Mouse (Mus musculus) adrenal gland, postnatal 36 days (tissue): Measurements from ENCODE around the gene Tuba3b. TPM values are rescaled to one million over a fixed set of nuclear protein-coding genes. Genes with fewer than 3 reads are reported as not detected.
A peak's percentile ranks its signal among the peaks of the same experiment; 100 is the strongest.

ENCODE experiments used
- DNase-seq, 2 experiments: peaks; one replicate each; pipeline ENCODE4 v3.0.0; 2021; ENCODE audit warnings: mixed read lengths in 1 of 2
- long read RNA-seq, 2 experiments: library from polyadenylated mRNA; stranded (forward); transcript quantifications; one replicate each; pipeline ENCODE4 v2.0.0; 2021; ENCODE audit warnings: borderline sequencing depth in 2 of 2
- total RNA-seq, 2 experiments: library from RNA; stranded (reverse); gene quantifications; 2 replicates each; pipeline ENCODE4 v1.2.3; 2021

The Tuba3b gene
- total RNA-seq: not detected
- long read RNA-seq, experiment 1: 0 reads
- long read RNA-seq, experiment 2: 0 reads

DNA sequence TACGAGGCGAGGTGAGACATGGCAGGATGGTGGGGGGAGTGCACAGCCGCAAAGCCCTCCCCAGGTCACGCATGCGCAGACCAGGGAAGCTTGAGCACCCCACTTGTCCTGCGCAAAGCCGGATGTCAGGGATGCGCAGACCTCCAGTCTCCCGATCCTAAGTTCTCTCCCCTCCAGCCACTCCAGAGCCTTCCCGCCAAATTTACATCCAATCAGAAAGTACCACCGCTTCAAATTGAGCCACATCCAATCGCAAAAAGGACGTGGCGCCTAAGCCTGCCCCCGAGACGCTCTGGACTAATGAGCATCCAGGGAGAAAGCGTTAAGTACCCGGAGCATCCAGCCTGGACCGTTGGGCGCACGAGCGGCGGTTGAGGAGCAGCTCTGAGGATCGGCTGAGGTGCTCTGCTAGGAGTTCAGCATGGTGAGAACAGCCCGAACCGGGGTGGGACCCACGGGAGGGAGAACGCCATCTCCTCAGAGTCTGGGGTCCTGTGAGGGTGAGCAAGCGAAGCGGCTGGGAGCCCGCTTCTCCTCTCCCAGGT lies at the start of gene Tuba3b:
Gene Tuba3b (plus strand): TSS at position 92 of the 545 bp plus-strand sequence.
- DNase-seq: no peak

DNA sequence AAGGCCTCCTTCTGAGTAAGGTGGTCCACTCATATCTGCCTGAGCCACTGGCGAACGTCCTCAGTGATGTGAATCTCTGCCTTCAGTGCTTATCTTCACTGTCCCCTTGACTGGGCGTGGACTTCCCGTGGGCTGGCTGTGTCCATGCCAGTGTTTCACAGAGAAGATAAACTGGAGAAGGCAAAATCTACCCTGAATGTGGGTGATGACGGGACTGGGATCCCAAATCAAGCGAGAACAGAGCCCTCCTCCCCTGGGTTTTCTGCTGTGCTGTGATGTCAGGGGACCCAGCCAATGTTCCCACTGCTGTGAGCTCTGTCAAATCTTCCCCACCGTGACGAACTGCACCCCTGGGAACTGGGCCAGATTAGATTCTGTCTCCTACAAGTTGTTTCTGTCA lies 48.3 kb upstream of the Tuba3b start:
- DNase-seq: no peak

DNA sequence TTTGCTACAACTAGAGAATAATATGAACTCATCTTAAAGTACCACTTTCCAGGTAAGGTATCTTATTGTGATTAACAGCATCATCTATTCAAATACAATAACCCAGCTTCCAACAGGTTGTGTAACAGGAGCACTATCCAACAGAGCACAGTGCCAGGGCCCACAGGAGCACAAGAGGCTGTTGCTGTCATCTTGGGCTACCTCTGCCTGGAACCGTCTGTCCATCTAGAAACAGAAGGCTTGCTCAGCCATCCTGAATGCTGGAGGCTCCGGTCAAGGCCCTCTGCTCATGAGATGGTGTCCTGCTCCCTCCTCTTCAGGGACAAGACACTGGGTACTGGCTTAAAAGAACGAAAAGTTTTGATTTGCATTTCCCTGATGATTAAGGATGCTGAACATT lies 47.7 kb upstream of the Tuba3b start:
- no peak for DNase-seq

DNA sequence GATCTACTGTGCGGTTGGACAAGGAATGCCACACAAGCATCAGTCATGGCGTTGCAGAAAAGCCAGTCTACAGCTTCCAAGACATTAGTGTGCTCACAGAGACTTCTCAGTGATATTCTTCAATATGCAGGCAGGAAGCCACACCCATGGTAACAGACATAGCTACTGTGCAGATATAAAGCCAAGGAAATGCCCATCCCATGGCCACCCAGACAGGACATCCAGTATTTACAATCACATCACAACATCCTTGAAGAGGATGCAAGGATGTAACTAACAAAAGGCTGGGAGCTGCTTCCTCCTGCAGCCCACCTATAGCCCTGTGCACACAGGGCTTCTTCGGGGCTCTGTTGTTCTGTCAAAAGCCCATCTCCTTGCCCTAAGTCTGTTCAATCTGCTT lies 46.9 kb upstream of the Tuba3b start:
- DNase-seq: no peak

DNA sequence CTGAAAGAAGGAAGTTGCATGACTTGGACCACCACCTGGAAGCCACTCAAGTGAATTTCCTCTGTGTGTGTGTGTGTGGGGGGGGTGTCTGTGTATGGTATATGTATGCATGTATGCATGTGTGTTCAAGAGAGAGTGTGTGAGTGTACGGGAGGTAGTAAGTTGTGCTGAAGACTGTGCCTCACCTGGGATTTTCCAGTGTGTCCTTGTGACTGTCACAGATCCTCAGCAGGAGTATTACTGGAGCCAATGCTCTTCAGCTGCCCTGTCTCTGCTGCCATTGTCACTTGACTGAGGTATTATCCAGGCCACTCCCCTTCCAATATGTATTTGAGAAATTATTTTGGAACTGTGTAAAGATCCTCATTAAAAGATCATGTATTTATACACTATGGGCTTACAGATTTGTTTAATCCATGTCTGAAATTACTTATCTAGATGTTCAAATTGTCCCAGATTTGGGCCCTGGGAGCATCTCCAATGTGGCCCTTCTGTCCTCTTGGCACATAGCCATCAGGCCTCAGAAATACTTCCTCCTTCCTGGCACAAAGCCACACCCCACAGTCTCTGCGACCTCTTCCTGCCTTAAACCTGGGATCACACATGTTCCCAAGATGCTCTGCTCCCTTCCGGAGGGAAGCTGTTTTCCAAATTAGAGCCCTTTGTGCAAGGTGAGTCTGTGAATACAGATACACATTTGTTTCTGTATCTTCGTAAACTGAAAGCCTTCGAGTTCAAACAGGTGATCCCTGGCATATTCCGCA lies 42.1 kb upstream of the Tuba3b start:
- no peak for DNase-seq

GRCm38 (mm10) chr6:145576762-145577161 lies 38.8 kb upstream of the Tuba3b start:
- DNase-seq: no peak

GRCm38 (mm10) chr6:145578457-145579185 lies 36.9 kb upstream of the Tuba3b start:
- DNase-seq: peak; percentile 60 to 76

DNA sequence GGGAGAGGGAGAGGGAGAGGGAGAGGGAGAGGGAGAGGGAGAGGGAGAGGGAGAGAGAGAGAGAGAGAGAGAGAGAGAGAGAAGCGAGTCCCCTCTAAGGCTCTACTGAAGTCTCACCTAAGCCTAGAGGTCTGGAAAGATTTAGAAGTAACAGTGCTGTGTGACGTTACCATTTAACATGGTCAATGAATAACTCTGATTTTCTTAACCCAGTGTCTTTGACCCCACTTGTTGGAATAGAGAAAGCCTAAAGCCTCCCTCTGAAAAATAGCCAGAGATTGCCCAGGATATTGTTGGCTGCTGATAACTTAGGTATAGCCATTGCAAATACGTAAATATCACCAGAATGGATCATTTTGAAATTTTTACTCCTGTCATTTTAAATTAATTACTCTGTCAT lies 35.8 kb upstream of the Tuba3b start:
- no peak for DNase-seq

- DNase-seq: no peak
Measured at GRCm38 (mm10) chr6:145581366-145582170, 34.0 kb upstream of the Tuba3b start.

DNA sequence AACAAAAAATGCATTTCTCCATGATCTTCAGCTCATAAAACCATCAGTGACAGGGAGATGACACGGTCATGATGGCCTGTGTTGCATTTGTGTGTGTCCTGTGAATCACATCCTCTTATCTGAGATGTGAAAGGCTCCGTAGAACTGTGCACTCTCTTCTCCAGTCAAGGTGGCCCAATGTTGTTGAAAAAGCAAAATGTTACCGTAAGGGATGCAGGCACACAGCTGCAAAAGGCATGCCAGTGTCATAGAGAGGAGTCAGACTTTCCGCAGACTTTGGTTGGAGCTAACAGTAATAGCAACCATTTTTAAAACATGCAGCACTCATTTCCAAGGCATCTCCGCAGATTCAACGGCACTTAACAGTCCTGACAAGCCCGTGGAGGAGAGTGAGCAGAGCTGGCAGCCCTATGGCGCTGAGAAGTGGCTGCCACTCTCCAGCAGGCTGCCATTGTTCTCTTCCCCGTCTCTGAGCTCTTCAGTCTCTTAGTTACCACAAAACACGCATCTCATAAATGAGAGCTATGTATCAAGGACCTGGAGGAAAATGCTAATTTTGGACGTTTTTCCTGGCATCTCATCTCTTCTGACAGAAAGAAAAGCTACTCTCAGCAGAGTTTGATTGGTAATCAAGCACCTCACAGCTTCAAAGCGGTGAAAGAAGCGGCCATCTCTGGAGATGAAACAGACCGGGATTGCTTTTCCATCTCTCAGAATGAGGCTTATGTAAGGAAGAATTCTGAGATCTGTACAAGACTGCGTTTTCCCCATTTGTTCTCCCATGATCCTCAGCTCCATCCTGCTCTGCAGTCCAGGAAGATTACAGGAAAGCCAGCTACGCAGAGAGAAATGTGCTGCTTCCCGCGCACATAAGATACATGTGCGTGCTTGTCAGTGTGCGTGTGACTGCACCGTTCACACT lies 30.2 kb upstream of the Tuba3b start:
- no peak for DNase-seq

- DNase-seq: no peak
Measured at GRCm38 (mm10) chr6:145590501-145591293, 24.9 kb upstream of the Tuba3b start.

DNA sequence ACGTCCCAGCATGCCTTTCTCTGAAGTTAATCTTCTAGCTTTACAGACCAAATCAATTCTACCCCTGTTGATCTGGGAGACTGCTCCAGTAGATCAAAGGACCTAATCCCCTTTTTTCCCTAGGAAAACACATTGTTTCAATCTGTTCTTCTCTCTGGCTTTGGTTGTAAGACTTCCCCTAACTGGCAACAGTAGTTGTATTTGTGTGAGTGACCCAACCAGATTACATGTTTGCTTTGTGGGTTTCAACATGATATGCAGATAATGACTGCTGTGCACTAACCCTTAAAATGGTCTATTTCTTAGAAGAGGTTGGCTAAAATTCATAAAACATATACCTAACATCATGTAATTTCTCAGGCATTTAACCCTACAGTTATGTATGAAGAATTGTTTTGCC lies 24.0 kb upstream of the Tuba3b start:
- DNase-seq: no peak

DNA sequence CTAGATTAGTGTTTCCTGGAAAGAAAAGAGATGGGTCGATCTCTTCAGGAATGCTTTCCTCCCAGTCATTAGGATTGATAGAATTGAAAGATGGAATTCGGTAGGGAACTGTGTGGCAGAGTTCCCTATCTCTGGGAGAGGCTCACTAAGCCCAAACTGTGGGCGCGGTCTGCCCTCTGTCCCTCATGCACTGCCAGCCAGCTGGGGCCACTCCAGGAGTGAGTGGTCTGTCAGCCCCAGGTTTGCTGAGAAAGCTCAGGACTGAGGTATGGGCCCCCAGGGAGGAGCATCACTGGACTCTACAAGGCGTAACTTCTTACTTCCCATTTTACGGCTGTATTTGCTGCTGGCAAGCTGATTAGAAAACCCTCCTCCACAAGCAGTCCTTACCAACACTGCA lies 23.5 kb upstream of the Tuba3b start:
- no peak for DNase-seq

DNA sequence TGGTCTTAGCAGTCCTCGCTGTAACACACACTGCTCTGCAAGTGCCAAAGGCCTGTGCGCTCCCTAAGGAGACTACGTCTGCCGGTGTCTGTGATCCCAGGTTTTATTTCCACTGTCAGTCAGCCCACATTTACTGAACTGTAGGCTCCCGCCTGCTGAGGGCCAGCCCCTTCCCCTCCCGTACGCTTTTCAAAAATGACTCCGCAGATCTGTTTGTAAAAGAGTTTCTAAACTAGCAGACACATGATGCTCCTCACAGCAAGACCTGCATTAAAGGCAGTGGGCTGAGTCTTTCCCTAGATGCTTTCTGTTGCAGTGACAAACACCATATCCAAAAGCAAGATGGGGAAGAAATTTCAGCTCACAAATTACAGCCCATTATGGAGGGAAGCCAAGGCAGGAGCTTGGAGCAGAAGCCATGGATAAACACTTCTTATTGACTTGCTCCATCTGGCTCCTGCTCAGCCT lies 23.0 kb upstream of the Tuba3b start:
- DNase-seq: no peak

DNA sequence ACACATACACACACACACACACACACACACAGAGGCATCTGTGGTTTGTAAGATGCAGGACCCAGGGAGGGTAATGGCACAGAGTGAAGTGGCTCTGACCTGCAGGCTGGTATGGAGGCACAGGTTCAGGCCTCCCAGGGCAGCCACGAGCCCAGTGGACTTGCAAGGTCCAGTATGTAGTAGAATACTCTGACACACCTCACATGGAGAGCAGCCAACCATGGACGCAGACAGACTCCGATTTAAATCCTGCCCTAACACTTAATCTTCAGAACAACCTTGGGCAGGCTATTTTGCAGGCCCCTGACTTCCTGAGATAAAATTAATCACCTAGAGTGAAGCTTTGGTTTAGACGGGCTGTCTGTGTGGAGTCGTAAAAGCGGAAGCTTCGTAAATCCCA lies 21.6 kb upstream of the Tuba3b start:
- peak; percentile 74 for DNase-seq

- no peak for DNase-seq
Measured at GRCm38 (mm10) chr6:145595905-145596304, 19.7 kb upstream of the Tuba3b start.

DNA sequence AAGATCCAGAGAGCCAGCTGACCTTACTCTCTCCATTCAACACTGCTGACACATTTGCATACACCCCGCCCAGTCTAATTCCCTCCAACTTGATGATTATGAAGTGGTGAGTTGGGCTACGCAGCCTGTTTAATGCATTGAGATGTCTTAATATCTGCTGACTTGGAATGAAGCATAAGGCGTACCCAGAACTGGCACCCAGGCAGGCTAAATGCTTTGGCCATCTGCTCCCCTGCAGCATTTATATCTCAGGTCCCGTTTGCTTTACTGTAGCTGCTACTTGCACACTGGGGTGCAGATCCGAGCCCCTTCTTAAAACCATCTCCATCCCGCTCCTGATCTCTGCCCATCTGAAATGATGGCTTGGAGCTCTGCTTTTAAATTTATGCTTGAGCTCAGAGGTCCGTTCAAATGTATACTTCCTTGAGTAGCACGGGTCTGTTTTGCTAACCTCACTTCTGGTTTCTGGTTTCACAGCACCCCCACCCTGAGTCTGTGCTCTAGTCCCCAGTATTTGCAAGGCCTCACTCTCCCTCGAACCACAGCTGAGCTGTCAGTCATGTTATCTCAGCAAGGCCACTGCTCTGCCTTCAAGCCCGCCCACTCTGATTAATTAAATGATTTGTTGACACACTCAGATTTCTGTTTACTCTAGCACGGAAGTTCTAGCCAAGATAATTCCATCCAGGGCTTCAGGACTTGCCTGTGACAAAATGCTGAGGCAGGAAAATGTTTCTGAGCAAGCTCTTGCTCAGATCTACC lies 16.6 kb upstream of the Tuba3b start:
- peak; percentile 39 to 48 for DNase-seq

GRCm38 (mm10) chr6:145604126-145604525 lies 11.4 kb upstream of the Tuba3b start:
- DNase-seq: no peak

DNA sequence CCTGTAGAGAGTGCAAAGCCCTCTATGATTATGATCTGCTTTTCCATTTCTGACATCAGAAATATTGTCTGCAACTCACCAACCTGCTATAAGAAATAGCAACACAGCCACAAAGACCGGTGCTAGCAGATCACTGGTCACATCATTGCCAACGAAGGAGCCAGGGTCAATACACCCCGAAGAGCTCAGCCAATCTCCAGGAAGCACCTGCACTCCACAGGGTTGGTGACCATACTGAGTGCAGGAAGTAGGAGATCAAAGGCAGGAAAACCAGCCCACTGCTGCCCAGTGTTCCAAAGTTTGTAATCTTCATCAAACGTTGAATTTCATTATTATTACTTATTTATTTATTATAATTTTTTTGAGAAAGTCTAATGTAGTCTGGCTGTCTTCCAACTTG lies 10.9 kb upstream of the Tuba3b start:
- DNase-seq: no peak

GRCm38 (mm10) chr6:145605203-145605602 lies 10.4 kb upstream of the Tuba3b start:
- no peak for DNase-seq
